Mouse (Mus musculus) induced T-regulatory cell, adult 2 months (primary cell): ENCODE measurements around the gene Gm5741.

Experiments used
- DNase-seq: peaks from one replicate; pipeline ENCODE4 v3.0.0-alpha.2; 2012; ENCODE audit warnings: low read depth

Gene Gm5741

DNA sequence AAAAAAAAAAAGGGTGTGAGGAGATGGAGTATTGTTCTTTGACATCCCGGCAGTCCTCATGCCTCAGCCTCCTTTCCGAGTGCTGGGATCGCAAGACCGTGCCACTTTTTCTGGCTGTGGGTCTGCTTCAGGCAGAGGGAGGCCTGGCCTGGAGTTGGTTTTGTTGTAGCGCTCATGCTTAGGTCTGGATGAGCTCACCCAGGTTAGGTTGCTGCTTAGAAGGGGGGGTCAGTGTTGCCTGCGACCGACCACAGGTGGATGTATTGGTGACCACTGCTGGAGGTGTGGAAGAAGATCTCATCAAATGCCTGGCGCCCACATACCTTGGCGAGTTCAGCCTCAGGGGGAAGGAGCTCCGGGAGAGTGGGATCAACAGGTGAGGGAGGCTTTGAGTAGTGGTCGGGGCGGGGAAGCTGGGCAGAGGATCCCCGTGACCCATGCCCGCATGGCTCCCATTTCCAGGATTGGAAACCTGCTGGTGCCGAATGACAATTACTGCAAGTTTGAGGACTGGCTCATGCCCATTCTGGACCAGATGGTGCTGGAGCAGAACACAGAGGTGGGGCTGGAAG is 5.3 kb upstream of the Gm5741 start:
- no peak for DNase-seq

DNA sequence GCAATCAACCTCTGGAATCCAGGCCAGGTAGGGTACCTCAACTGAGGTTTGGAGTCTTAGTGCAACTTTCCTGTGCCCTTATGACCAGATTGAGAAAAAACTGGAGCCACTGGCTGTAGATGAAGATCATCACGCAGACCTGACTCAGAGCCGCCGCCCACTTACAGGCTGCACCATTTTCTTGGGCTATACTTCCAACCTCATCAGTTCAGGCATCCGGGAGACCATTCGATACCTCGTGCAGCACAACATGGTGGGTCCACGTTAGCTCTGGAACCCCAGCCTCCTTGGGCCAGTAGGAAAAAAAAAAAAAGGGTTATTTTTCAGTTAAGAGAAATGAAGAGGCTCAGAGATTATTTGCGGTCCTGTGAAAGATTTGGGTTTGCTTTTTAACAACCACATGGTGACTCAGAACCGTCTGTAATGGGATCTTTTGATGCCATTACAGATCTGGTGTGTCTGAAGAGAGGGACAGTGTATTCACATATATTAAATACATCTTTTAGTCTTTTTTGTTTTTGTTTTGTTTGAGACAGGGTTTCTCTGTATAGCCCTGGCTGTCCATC is 4.7 kb upstream of the Gm5741 start:
- no peak for DNase-seq

DNA sequence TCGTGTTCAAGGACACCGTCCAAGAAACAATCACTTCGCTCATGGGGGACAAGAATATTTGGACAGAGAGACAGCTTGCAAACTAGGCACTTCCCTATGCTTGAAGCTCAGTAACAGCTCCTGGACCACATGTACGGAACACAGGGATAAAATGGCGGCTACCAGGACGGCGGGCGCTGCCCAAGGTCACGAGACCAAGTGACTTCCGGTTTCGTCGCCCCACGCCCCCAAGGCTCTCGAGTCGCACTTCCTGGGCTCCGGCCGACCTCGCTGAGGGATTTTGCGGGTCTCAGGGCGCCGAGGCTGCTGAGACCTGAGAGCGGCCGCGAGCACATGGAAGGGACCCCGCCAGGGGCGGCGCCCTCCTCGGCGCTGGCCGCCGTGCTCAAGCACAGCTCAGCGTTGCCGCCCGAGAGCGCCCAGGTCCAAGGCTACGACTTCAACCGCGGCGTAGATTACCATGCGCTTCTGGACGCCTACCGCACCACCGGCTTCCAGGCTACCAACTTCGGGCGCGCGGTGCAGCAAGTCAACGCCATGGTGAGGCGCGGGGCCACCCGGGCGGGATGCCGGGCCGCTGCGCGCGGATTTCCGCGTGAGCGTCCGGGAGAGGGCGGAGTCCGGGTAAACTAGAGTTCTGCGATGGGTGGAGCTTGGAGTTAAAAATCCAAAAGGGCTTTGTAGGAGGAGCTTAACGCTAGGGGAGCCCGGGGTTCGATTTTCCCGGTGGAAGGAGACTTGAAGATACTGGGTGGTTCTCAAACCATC is 3.9 kb upstream of the Gm5741 start, which contains the start of gene Dhps:
Dhps (plus strand) TSS at position 244 of the 768 bp plus-strand sequence.
- peak; percentile 95 for DNase-seq

DNA sequence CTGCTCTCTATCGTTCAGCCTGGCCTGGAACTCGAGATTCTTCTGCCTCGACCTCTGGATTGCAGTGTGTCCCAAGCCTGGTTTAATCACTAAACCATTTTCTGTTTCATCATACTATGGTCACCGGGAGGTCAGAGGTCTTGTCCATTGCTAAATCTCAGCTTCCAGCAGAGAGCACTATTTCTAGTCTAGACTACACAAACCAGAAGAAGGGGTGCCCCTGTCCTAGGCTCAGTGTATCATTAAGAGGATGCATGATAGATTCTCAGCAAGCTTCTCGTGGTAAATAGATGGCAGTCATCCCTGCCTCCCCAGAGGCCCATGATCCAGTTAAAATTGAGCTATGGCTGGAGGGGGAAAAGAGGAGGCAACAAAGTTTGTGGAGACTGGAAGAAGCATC is 3.3 kb upstream of the Gm5741 start:
- no peak for DNase-seq

DNA sequence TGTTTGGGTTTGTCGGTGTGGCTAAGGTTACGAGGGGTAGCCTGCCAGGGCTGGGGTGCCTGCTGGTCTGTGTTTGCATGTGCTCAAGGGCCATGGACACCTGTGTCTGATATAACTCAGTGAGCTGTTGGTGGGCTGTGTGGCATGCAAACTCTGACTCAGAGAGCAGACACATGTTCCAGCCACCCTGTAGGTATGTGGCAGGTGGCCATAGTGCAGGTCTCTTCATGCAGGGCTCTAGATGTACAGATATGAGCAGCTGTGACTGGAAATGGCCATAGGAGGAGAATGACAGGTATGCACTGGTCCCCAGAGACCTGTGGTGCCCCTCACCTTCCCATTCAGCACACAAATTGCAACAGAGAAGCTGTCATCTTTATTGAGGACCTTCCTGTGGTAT is 627 bp downstream of the Gm5741 start:
- DNase-seq = no peak

DNA sequence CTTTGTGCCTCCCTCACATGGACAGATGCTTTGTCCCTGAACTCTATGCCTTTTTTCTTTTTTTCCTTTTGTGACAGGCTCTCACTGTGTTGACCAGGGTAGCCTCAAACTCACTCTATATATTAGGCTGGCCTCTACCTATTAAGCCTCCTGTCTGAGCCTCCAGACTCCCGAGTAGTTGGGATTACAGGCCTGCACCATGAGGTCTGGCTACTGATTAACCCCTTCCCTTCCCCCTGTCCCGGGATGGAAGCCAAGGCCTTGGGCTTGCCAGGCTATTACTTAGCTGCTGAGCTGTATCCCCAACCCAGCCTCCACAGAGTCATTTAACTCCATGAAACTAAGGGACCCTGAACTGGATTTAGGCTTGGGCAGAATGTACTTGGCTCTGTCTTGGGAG is 2.6 kb downstream of the Gm5741 start:
- no peak for DNase-seq

DNA sequence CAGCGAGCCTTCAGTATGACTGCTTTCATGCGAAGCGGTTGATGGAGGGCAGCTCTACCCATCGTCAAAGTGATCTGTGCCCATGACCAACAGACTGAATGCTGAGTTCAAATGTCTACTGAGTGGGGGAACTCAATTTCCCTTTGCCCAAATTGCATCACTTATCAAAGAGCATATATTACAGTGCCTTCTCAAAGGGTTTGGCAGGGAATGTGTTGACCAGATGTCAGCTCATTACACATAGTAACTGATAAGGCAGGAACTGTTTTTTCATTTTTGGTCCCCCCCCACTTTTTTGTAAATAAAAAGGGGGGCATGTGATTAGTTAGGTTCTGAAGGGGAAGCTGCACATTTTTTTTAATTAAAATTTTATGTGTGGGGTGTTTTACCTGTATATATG is 5.2 kb downstream of the Gm5741 start:
- no peak for DNase-seq

DNA sequence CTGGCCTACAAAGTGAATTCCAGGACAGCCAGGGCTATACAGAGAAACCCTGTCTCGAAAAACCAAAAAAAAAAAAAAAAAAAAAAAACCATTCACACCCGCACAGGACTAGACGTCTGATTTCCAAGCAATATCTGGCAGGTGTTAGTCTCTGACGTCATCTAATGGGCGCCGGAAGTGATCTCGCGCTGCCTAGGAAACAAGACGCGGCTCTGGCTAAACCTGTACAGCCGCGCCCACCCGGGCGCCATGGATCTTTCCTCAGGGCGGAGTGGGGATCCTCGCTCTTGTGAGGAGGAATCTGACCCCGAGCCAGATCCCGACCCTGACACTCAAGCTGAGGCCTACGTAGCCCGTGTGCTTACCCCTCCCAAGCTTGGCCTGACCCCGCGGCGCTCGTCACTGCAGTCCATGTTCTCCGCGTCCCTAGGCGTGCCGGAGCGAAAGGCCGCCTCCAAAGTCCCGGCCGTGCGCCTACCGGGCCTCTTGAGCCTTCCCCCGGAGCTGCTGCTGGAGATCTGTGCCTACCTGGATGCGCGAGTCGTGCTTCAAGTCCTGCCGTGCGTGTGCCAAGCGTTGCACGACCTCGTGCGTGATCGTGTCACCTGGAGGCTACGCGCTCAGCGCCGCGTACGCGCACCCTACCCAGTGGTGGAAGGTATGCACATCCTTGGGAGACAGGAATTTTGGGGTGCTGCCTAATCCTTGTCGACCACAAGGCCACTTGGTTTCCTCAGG is 7.7 kb downstream of the Gm5741 start, which contains the start of gene Fbxw9:
Fbxw9 (plus strand) TSS at position 177 of the 738 bp plus-strand sequence.
- peak; percentile 96 for DNase-seq

DNA sequence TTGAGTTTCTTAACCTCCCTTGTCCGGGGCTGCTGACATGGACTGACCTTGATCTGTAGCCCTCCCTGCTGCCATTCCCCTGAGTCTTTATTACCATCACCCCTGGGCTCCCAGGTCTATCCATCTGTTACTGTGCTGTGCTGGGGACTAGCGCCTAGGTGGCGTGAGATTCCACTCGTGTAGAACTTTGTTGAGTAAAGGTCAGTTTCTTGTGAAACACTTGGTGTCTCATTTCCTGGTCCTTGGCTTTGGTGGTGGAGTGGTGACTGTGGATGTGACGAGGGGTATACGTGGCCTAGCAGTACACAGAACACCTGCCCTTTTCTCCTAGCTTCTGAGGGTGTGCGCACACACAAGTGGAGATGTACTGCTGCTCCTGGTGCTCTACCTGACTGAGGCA is 10.4 kb downstream of the Gm5741 start:
- no peak for DNase-seq

DNA sequence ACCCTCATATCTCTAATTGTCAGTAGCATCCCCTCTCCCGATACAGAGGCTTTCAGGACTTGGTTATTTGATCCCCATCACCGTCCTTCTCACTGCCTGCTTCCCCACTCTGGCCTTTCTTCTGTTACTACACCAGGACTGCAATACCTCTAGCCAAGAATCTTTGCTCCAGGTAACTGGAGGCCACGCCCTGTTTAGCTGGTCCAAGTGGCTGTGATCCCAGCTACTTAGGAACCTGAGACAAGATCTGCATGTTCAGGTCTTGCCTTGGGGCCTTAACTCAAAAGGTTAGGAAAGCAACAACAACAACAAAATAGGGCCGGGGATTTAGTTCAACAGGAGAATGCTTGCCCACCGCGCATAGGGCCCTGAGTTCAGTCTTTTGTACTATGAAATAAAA is 24.2 kb downstream of the Gm5741 start:
- DNase-seq = no peak

DNA sequence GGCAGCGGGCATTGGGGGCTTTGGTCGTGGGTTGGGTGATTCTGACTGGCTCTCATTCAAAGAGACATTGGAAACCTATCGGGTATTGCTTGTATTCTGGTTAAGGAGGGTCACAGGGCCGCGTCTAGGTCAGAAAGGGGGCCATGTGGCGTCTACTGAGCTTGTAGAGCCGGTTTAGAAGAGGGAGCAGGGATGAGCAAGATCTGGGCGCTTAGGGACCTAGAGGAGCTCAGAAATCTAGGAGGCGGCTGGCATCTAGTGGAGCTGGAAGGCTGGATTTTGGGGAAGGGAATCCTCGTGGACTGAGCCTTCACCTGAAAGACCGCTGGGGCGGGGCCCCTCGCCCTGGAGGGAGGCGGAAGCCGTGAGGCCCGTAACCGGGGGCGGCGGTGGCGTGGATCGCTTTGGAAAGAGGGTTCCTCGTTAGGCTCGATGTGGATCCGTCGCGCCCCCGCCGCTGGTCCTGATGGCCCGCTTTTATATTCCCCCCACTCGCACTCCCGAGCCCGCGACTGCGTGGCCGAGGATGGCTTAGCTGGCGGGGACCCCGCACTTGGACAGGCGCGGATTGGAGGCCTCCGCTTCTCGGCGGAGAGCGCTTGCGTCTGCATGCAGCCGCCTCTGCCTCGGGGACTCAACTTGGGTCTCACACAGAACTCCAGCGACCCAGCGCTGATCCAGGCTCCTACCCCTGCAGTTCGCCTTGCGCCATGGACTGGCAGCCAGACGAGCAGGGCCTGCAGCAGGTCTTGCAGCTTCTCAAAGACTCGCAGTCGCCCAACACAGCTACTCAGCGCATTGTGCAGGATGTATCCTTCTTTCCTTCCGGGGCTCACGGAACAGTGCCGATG is 29.9 kb downstream of the Gm5741 start:
- peak; percentile 76 for DNase-seq

DNA sequence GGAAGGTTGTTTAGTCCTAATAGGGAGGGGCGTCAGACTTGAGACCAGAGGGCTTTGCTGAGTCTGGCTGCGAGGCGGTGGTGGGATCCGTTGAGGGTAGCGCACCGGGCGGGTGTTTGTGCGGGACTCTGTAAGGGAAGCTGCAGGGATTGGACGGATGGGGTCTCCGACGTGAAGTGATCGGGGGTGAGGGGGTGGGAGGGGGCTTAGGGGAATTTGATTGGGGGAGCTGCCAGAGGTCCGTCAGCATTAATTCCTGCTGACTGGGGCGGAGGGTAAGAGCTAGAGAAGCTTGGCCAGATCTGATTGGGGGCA is 30.5 kb downstream of the Gm5741 start:
- DNase-seq = no peak

DNA sequence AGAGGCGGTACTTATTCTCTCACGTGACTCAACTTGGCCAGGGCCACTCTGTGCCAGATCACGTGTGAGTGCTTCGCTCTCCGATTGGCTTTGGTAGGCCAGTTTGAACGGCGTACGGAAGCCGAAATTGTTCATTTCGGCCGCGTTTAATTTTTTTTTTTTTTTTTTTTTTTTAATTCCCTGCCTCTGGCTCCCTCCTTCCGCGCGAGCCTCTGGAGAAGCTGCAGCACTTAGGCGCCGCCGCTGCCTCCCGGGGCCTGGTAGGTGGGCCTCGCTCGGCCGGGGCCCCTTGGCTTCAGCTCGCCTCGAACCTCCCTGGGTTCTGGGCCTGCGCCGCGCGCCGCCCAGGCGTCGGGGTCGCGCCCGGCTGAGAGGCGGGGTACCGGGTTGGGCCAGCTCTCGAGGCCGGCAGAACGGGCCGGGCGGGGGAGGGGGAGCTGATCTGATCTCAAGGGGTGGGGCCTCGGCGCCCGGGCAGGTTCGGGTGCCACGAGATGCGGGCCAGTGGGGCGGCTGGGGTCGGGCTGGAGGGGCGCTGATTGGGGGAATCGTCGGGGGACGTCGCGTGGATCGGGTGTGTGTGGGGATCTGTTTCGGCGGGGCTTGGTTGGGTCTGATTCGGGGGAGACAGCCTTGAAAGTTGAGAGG is 30.9 kb downstream of the Gm5741 start, which contains the start of gene Tnpo2:
Tnpo2 (plus strand) TSS at position 198 of the 648 bp plus-strand sequence.
- DNase-seq = peak; percentile 96

DNA sequence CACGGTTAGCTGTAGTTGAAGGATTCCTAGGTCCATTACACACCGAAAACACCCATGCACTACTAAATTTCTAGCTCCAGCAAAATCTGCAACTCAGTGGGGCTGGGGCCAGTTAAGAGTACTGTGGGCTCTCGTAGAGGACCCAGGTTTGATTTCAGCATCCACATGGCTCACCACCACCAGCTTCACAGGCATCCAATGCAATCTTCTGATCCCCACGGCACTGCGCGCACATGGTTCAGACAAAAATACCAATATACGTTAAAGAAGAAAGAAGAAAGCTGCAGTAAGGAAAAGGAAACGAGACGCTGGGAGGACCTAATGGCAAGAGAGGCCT is 31.4 kb downstream of the Gm5741 start:
- DNase-seq = no peak

DNA sequence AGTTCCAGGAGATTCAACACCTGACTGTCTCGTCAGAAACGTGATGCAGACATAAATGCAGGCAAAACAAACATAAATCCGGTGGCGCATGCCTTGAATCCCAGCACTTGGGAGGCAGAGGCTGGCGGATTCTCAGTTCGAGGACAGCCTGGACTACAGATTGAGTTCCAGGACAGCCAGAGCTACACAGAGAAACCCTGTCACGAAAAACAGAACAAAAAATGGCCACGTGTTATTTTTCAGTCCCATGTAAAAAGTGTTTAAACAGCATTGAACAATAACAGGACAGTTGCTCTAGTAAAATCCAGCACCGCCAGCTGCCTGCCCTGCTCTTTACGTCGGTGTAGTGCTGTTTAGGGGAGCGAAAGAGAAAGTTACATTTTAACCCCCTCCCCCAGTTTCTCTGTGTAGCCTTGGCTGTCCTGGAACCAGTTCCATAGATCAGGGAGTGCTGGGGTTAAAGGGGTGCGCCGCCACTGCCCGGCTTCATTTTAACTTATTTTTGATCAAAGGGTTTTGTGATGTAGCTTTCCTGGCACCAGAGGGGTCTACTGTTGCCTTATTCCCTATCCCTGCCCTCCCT is 32.0 kb downstream of the Gm5741 start:
- DNase-seq = peak; percentile 74

DNA sequence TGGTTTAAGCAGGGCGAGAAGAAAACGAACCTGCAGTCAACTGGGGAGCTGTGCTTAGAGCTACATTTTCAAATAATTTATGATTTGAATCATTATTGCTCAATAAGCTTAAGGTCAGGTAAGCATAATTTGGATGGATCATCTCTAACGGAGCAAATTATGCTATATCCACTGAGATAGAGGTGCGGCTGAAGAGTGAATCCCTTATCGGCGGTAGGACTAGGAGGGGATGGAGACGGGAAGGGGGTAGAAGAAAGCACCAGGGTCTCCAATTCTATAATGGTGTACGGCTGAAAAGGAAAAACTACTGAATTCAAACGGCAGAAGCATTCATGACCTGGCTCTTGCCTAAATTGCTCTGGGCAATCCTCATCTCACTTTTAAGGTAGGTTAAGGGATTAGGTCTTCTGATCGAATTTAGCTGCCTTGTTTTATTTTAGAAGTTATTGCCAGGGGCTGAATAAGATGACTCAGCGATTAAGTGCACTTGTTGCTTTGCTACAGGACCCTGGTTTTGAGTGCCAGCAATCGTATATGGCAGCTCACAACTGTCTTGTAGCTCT is 32.5 kb downstream of the Gm5741 start:
- DNase-seq = no peak

DNA sequence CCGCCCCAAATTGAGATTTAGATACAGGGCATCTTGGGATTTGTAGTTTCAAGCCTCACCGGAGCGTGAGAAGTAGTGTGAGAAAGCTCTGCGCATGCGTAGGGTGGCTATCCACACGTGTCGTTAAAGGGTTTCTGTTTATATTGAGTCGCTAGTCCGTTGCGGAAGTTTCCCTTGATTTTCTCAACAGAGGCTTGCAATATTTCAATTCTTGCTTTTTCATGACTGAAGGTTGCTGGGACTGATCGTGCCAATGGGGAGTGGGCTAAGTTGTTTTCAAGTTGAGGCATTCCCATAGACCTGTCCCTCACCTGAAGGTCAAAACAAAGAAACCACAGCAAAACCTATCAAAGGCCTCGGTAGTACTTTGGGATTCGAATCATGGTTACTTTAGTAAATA is 33.0 kb downstream of the Gm5741 start:
- peak; percentile 95 for DNase-seq

DNA sequence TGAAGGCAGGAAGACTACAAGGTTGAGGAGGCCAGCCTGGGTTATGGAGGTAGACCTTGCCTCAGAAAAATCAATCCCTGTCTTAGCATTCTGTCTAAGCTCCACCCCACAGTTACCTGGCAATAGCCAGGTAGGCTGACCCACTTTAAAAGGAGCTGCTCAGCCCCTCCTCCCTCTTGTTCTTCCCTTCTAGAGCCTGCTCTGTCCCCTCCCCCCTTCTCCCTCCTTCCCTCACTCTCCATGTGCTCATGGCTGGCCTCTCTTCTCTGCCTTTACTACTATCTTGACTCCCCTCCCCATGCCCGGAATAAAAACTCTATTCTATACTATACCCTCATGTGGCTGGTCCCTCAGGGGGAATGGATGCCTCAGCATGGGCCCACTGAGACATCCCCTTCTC is 33.9 kb downstream of the Gm5741 start:
- no peak for DNase-seq

DNA sequence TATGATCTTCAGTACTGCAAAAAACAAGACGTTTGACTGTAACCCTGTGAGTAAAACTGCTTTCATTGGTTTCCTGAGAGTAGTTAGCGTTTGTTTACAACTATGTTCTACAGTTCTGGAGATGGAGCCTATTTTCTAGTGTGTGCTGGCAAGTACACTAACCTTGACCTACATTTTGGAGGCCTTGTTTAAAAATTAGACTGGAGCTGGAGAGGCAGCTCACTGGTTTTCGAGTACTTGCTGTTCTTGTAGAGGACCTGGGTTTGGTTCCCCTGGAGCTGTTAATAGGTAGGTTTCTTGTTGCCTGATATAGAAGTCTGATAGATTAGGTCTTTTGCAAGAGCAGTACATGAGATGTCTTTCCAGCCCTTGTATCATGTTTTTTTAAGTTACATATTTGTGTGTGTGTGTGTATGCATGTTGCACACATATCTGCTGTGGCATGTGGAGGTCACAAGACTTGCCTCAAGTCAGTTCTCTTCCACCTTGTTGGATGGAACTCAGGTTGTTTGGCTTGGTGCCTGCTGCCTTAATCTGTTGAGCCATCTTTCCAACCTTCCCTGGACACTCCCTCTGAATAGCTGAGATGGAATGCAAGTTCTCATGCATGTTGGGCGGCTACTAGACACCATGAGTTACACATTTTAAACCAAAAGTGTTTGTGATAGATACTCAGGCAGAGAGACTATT is 35.0 kb downstream of the Gm5741 start:
- no peak for DNase-seq

DNA sequence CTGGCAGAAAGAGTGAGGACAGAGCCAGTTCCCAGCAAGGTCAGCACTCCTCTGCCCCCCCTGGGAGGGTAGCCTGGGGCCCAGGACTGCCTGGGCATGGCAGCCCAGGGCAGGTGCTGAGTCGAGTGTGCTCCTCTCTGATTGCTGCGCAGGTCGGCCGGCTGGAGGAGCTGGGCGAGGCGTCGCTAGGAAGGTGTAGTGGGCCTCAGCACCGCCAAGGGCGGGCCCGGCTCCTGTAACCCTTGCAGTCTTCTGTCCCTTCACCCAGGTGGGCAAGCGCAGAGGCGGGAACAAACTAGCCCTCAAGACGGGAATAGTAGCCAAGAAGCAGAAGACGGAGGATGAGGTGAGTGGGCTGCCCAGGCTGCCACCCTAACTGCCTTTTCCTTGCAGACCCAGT is 38.5 kb downstream of the Gm5741 start:
- DNase-seq = no peak
